Mouse (Mus musculus): Measurements from ENCODE around the gene Dlg5.

DNA sequence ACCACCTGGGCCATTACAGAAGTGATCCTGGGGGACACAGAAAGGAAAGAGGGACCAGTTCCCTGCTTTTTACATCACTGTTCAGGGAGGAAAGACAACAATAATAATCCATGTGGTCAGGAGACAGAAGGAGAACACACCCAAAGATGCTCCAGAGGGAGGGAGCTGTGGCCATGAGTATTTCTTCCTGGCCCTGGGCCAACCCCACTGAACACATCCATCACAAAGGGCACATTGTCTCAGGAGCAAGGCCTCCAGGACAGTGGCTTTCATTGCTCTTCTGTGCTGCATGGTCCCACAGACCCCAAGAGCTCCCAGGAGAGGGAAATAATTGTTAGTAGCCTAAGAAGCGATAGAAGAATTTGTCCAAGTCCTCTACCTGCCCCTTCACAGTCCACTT, 23.9 kb upstream of the Dlg5 start:
- TF ChIP-seq CTCF (IDR thresholded peaks at IDR 0.05; ENCODE audit: low read depth) (no peak), EP300 (IDR thresholded peaks at IDR 0.05; ENCODE audit: low read depth) (no peak)

All from heart, postnatal 0 days (tissue).